Mouse (Mus musculus) c-Kit-negative CD71-positive TER-119-positive erythroid progenitor cells, embryonic 14.5 days (primary cell): ENCODE data around the gene Zfp706.

Source experiments
- DNase-seq: peaks from one replicate; pipeline ENCODE4 v3.0.0-alpha.2; 2013; ENCODE audit warnings: low read depth, low spot score

The Zfp706 gene

DNA sequence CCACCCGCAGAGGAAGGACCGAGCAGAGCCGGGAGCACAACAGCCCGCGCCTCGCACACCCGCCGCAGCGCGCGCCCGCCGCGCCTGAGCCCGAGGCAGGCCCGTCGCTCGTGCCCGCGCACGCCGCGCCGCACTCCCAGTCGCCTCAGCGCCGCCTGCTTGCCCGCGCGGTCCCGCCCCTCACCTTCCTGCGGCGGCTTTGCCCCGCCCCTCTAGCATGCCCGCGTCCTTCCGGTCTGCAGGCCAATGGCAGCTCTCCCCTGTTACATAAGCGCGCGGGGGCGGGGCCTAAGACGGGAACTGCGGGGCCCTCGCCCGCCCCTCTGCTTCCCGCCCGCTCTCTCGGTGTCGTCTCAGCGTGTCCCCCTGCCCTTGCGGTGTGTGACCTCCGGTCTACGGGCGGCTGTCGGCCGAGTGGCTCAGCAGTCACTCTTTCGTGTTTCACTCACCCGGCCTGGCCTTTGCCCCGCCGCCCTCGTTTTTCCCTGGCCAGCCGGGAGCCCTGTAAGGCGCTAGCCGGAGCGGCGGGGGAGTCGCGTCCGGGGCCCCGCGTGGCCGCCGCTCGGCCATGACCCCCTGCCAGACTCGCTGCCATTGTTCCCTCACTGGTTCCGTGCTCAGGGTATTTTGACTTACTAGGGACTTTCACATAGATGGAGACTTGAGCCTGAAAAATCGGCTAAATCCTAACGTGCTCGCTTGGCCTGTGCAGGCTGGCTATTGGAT, at the start of gene Zfp706:
TSS of gene Zfp706 (minus strand) at position 541 of the 726 bp plus-strand sequence.
- DNase-seq, result peak; percentile 95

DNA sequence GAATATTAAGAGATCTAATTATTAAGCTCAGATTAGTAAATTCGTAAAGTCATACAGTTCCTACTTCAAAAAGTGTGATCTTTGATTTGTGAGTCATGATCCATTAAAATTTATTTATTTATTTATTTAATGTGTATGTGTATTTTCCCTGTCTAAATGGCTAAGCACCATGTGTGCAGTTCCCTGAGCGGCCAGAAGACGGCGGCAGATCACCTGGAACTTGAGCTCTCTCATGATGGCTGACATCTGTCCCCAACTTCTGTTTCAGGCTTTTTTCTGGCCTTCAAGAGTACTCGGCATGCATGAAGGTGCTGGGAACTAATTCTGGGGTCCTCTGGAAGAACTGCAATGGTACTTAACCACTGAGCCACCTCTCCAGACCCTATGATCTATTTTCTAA, 47.0 kb upstream of the Zfp706 start:
- DNase-seq, result no peak

DNA sequence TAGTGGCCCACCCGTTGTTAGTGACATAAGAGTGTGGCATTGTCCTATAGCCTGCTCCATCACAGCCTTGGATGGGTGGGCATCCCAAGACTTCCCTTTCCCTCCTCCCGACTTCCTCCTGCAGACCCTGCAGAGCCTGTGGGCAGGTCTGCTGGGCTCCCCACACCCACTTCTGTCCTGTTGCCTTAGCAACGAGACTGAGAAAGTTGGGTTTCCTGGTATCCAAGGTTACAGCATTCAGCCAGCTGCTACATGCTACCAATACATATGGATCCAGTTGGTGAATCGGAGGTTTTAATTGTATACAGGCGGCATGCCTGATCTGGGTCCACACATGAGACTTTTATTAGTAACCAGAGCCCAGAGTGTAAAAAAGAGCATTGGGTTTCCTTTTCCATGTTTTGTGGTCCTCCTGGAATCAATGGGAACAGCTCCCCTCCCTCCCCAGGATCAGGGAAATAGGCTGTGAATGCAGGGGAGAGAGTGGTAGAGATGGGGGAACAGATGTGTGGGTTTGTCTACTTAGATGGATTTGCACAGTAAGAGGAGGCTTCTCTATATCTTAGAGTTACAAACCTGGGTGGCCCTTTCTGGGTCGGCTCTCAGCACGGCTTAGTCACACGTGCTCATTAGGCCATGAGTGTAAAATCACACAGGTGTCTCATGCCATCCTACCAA, 45.7 kb upstream of the Zfp706 start:
- DNase-seq, result no peak

DNA sequence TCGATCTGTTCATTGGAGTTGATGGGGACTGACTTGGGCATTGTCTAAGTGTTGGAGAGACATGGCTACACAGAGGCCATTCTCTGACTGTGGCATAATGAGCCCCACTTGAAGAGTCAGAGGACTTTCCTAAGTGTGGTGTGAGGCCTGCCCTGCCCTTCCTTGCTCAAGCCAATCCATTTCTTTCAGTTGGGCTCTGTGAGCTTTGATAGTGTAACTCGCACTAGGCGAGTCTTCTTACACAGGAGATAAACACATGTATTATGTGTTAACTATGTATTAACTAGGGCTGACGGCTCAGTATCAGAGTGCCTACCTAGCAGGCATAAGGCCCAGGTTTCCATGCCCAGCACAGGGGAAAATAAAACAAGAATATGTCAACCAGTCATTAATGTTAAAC, 39.8 kb upstream of the Zfp706 start:
- no peak for DNase-seq

DNA sequence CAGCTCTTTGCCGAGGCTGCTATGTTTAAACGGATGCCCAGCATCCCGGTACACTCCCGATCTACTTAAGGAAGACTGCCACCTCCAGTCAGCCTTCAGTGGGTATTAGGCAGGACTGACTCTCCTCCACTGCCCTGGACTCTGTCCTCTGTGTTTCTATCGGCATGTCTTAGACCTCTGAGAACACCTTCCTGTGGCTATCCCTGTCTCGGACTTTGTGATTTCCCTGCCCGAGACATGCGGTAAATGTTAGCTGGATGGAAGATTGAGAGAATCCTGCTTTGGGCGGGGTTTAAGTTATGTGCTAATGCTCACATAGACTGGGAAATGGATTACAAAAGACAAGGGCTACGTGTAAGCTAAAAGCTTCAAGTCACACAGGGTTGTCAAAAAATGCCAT, 39.0 kb upstream of the Zfp706 start:
- no peak for DNase-seq

DNA sequence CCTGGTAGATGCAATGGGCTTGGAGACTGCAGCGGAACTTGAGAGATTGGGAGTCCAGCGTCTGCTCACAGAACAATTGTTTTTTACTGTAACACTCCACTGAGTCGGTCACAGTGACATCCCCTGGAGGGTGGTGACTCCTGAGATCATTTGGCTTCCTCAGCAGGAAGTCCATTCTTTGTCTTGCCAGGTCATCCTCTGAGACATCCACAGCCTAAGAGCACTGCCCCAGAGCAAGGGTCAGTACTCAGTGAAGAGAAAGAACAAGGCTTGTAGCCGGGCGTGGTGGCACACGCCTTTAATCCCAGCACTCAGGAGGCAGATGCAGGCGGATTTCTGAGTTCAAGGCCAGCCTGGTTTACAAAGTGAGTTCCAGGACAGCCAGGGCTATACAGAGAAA, 38.6 kb upstream of the Zfp706 start:
- DNase-seq, result no peak

DNA sequence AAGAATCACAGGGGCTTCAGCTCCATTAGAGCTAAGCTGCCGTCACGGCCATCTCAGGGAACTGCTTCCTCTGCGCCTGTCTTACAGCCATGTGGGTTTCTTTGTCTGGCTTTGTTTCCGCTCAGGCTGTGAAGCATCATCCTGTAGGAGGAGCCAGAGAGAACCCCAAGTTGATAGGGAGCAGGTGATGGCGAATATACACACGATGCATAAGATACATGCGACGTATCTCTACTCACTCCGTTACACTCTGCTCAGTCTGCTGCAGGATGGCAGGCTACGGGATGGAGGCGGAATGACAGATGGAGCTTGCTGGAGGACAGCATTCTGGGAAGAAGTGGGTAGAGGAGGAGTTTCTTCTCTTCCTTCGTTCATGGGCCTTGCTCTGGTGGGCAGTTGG, 37.9 kb upstream of the Zfp706 start:
- no peak for DNase-seq

DNA sequence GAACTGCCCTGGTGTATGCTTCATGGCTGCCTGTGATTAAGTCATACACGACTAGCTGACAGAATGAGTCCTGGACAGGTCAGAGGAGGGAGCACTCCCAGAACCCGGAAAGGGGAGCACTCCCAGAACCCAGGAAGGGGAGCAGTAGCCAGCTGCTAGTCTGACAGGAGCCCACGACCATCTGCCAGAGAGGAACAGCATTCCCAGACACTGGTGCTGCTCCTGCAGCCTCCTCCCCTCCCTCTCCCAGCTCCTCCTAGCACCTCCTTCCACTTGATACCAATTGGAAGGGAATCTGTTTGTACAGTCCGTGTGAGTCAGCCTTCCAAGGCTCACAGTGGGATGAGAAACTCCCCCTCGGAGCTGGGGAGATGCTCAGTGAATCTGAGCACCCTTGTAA, 35.0 kb upstream of the Zfp706 start:
- no peak for DNase-seq

DNA sequence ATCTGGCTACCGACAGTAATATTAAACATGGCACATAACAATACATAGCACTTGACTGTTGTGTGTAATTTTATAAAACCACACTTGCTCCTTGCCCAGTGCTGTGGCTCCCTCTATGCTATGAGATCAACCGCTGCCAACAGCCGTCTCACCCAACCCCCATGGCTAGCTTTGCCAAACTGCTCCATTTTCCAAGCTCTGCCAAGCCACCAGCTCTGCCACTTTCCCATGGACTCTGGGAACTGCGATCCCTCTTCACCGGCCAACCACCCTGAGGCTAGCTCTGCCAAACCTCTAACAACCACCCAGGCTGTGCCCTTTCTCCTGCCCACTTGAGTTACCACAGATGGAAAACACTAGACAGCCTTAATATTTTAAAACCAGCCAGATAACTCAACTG, 33.6 kb upstream of the Zfp706 start:
- no peak for DNase-seq

DNA sequence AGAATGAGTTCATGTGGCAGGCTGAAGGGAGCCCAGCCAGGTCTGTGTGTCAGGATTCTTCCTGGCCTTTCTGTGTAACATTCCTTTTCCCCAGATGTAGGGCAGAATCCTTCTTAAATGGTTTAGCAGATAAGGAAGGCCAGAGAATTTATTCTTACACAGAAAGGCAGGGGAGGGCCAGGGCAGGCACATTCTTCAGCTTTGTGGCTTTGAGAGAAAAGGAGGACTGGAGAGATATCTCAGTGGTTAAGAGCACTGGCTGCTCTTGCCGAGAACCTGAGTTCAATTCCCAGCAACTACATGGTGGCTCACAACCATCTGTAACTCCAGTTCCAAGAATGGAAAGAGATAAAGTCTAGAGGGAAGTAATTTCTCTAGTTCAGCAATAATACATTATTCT, 31.1 kb upstream of the Zfp706 start:
- DNase-seq, result no peak

DNA sequence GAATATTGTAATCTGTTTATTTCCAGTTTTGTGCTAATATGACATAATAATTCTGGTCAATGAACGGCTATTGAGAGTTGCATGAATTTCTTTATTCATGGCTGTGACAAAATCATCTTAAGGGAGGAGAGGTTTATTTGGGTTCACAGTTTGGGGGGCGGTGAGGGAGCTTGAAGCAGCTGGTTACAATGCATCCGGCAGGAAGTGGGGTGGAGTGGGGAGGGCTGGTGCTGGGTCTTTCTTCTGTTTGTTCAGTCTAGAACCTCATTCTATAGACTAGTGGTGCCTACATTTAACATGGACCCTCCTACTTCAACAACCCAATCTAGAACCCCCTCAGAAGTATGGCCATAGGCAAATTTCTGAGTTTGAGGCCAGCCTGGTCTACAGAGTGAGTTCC, 30.1 kb upstream of the Zfp706 start:
- no peak for DNase-seq

DNA sequence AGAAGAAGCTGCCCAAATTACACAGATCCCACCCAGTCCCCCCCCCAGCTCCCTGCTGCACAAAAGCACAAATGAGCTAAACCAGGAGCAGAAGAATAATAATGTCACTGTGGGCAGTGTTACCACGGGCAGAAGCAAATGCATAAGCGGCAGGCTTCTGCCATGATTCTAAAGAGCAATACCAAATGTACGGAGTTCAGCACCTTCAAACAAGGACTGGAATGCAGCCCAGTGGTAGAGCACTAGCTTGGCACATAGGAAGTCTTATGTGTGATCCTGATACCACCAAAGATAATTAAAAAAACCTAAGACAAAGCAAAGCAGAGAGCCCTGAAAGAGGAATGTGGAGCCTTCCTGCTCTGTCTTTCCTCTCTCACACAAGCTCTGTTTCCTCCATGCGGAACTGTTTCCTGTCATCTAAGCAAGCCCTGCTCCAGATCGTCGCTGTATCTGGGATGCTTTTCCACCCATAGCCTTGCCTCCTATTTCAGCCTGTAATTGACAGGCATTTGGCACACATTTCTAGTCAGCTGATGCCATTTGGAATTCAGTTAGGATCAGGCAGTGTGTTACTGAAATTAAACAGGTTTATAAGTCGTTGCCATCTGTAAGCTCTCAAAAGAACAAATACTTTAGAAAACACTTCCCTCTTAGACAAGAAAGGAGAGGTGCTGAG, 29.0 kb upstream of the Zfp706 start:
- no peak for DNase-seq

DNA sequence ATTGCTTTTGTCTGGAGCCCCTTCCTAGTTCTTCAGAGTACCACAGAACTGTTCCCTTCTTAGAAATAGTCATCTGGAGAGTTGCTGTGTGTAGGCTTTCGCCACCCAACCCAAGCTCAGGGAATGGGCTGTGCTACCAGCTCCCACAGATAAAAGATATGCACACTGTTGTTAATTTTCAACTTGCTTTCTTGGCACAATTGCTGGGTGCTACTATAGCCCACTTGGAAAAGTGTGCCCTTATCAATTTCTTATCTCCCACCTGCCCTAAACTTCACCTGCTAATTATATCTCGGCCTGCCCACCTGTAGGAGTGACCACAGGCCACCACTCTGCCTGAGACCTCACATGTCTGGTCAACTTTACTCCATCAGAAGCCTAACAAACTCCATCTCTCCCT, 26.6 kb upstream of the Zfp706 start:
- no peak for DNase-seq

DNA sequence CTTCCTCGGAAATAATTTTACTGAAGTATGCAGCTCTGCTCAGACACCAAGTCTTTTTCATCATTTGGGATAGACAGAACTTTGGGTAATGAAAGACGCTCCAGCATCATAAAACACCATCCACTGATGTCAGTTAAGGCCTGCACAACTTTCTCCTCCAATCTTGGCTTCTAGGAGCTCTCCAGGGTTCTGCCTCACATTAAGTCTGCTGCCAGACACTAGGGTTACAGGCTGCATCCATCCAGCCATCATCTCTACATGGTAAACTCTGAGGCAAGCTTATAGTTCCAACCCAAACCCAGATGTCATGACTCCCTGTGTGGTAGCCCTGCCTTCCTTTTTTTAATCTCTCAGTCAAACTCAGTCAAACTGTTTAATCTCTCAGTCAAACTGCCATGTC, 25.9 kb upstream of the Zfp706 start:
- no peak for DNase-seq

DNA sequence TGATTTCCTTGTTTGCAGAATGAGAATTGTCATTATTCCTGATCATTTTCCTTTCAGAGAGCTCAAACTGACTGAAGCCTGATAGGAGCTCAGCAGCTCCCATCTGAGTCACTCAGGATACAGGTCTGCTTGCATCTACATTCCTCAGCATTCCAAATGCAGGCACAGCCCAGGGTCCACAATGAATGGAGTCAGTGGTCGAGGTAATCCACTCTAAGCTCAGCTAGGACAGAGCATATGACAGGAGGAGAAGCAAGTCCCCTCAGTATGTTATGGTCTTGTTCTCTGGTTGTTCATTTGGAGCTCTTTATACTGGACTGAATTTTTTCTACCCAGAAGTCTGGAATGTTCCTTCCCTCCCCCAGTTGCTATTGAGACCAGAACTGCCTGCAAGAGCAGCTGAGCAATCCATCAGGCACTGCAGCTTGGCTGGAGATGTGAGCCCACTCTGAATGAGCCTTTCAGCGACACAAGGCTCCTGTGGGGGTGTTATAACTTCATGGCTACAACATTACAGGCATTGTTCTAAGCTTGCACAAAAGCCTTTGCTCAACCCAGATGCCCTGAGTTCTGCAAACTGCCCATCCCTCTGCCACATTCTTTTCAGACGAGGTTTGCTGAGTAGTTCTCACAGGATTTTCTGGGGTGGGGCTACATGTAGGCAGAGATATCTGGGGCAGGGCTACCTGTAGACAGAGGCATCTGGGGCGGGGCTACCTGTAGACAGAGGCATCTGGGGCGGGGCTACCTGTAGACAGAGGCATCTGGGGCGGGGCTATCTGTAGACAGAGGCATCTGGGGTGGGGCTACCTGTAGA, 24.0 kb upstream of the Zfp706 start:
- no peak for DNase-seq

DNA sequence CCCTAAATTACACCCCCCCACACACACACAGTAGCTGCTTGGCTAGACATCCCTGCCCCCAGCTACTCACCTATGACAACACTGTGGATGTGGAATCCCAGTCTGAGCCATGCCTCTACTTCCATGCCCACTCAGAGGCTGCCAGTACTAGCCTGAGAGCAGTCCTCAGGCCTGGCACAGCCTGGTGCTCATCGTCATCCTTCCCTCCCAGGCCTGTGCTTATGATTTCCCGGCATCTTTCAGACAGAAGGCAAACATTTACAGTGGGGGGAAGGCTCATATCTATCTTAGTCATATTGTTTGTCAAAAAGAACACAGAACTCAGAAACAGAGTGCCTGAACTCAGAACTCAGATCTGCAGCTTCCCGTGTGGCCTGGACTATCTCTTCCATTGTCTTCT, 23.4 kb upstream of the Zfp706 start:
- DNase-seq, result no peak

DNA sequence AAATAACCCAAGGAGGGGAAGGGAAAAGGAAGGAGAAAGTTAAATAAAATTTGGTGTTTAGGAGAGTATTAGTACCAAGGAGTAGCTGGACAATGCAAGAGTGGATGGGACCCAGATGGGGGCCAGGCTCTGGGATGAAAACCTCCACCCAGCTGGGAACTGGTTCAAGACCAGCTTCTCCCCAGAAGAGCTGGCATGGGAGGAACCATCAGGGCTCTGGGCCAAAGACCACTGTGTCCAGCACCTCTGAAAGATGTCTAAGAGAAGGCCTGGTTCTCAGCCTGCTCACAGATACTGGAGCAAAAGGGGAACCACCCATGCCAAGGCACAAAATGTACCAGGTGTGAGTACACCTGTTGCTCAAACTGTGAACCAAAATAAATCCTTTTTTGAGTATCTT, 20.4 kb upstream of the Zfp706 start:
- DNase-seq, result no peak

DNA sequence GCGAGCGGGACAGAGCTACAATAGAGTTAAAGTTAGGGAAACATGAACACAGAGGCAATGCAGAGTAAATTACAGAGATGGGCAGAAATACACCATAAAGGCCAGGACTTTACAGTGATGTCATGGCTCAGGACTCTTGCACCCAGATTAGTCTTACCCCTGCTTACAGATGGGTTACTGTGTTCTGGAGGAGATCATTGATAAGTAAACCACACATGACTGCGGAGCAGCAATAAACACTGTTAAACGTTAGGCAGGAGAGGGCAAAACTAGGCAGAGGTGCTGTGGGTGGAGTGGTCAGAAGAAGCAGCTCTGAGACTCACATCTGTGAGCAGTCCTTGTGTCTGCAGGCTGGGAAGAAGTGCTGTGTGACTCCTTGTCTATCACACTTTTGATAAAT, 18.9 kb upstream of the Zfp706 start:
- no peak for DNase-seq

DNA sequence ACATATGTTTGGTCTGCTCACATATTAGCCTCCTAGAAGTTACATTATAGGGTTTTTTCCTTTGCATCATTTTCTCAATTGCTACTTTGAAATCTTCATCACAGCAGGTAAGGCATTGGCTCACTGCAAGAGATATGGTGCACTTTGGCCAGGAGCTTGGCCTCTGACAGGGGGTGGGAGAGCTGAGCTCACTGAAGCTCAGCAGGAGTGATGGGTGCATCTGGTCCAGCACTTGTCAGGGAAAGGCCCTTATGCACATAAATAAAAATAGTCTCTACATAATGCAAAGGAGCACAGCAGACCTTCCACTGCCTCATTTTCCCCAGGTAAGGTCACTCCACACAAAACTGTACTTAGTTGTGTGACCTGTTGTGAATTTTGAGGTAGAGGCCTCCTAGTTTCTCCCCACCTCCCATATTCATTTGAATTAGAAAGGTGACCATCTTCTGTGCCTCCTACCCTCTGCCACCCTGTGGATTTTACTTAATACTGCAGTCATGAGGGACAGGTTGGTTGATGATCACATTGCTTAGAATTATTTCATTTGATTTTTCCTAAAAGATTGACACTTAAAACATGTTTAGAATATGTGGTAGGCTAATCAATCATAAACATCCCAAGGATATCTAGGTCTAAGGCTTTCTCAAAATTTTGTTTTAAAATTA, 13.1 kb upstream of the Zfp706 start:
- DNase-seq, result no peak

DNA sequence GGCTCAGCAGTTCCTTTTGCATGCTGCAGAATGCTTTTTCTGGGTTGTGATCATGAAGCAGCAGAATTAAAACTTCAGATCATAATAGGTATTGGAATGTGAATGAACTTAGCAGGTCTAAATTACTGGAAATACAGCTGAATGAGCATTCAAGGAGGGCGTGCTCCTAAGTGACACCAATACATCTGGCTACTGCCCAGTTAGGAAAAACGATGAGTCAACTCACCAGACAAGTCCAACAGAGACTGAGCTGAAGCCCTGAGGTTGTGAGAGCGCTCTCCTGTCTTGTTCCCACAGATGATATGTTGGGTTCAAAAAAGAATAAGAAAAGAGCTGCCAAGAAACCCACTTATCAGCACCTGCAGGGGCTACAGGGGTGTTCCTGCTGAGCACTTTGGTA, 11.9 kb upstream of the Zfp706 start:
- no peak for DNase-seq

DNA sequence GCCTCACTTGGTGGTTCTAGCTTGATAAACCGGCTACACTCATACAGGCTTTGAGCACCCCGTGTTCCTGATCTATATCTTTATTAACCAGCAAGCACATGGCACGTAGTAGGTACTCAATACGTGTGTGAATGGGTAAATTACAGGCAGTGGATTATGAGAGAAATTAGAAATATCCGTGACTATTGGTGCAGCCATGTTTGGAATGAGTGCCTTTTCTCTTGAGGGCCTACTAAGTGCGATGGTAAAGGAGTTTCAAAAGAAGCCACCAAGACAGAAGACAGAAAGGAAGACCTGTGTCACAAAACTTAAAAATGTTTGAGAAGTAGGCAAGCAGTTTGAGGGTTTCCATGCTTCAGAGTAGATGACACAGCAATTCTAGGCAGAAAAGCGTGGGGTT, 4.3 kb upstream of the Zfp706 start:
- DNase-seq, result no peak

DNA sequence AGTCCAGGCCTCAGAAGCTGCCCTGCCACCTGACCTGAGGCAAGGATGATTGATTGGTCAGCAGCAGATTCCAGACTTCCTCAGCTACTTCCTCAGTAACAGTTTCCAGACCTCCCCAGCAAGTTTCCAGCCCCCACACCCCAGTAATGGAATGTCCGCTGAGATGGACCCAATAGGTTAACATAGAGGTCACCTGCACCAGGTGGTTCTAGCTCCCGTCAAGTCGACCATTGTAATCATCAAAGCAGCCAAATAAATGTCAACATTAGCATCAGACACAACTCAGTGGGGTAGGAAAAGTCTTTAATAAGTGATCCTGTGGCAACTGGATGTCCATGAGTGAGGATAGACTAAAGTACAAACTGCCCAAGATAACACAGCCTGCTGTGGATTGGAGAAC, 3.7 kb upstream of the Zfp706 start:
- no peak for DNase-seq
